Mouse (Mus musculus) gonadal fat pad, adult 2 months (tissue): ENCODE results near the gene Mb21d2. TPM values are rescaled to one million over a fixed set of nuclear protein-coding genes. Genes with fewer than 3 reads are reported as not detected.

Source experiments
- DNase-seq: peaks from one replicate; pipeline ENCODE4 v3.0.0-alpha.2; 2012; ENCODE audit warnings: low read depth
- polyA plus RNA-seq: library from polyadenylated mRNA; depleted of rRNA; stranded (reverse); fragments of >200 nt; gene quantifications from 2 replicates; pipeline ENCODE4 v1.2.3, GENCODE M21; 2012

The Mb21d2 gene
- polyA plus RNA-seq, 1 experiment, result 12.2 TPM

DNA sequence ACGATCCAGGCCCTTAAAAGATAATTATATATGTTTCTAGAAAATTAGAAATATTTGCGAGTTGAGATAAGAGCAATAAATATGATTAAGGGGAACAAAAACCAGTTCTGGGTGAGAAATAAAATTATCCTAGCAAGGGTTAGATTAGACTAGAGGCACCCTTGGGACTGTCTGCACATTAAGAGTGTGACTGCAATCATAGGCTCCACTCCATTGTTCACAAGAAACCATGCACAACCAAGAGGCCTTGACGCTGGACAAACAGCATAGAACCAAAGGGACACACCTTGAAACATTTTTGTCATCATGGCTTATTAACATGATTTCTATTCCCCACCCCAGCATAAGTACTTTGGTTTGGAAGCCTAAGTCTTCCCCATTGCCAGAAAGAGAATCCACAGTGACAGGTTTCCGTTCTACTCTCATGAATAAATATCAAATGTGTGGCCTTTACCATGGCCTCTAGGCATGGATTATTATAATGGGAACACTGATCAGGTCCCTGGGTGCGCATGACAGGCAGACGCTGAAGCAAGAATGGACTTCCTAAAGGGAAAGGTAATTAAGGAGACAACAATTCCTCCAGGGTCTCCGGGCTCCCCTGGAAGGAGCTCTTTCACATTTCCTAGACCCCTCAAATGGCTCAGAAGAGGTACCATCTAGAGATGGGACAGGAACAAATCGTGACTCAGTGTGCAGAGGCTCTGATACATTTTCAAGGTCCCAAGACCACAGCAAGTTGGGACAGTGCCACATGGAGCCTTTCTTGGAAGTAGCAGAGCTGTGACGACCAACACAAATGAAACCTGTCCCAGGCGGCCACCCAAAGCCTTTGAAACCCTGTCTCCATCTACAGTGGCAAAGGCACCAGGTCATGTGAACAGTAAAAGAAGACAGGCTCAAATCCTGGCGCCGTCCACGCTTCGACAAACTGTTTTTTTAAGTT, 26.6 kb downstream of the Mb21d2 start:
- DNase-seq, result no peak

DNA sequence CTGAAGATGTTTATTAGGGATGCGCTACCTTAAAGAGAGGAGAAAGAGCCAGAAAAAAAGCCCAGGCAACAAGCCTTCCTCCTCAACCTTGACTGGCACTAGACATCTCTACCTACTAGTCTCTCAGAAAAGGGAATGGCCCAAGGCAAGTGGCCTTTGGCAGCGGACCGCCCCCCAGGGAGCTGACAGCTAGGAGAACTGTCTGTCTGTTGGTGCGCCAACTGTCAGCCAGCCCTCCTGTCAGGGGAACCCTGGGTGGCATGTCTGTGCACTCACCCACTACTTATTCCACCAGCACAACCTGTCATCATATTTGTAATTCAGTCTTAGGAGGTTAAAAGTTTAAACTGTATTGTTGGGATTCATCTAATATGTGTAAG, 30.3 kb downstream of the Mb21d2 start:
- no peak for DNase-seq

DNA sequence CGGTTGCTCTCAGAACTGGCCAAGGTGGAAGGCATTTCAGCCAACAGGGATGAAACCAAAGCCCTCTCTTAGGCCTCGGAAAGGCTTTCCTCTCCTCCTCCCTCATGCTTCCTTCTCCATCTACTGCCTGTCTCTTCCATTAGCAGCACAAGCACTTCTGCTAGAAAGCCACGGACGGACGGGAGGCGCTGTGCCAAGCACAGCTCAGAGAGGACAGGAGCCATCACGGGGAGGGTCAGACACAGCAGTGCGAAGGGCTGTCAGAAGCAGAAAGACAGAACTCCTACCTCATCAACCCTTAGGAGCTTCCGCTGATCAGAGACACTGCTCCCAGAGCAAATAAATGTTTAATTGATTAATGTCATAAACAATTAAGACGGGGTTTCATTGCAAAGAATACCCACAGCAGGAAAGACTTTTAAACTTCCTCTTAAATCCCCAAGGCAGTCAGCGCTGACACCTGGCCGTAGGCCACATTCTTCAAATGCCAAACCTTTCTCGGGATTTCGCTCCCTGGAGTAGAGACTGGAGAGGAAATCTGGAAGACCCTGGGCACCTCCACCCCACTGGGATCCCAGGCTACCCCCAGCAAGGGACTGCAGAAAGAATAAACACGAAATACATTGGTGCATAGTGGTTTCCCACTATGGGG, 30.8 kb downstream of the Mb21d2 start:
- no peak for DNase-seq

DNA sequence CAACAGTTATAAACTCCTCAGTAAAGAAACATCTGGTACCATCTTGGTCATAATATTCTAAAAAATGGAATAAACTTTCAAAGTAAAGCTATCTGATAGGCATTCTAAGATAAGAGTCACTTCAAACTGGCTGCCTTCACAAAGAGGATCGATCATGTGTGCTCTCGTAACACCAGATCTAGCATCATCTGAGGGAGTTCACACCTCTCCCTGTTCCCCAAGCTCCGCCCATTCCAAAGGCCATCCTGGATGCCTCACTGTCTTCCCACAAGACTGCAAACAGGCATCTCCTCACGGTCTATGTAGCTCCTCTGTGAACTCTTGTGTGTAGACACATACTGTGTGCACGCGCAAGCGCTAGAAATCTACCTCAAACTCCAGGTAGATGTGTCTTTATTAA, 32.9 kb downstream of the Mb21d2 start:
- DNase-seq, result no peak

DNA sequence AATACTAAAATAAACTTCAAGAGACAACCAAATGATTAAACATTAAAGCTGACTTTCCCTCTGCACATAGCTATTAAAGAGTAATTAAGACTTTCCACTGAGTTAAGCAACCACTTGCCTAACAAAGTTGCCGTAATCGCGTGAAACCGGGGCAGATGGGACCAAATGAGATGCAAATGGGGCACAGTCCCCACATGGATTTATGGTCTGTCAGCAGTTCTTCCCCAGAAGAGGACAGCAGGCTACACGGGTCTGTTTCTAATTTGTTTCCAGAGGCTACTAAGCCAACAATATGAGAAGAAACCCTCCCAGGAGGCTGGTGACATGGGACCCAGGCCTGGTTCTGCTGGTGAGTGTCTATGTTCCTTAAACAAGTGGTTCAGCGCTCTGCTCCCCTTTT, 34.6 kb downstream of the Mb21d2 start:
- no peak for DNase-seq

DNA sequence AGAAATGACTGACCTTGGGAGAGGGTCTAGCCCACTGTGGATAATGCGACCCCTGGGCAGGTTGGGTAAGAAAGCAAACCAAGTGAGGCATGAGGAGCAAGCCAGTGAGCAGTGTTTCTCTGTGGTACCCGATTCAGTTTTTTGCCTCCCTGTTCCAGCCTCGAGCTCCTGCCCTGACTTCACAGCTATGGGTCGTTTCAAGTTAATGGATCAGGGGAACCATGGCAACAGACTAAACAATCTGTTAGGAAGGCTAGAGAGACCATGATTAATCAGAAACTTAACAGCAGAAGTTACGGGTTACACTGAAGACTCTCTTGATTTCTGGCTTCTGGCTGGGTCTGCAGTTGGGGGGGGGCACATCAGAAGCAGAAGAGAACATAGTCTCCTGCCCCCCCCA, 36.2 kb downstream of the Mb21d2 start:
- DNase-seq, result no peak

DNA sequence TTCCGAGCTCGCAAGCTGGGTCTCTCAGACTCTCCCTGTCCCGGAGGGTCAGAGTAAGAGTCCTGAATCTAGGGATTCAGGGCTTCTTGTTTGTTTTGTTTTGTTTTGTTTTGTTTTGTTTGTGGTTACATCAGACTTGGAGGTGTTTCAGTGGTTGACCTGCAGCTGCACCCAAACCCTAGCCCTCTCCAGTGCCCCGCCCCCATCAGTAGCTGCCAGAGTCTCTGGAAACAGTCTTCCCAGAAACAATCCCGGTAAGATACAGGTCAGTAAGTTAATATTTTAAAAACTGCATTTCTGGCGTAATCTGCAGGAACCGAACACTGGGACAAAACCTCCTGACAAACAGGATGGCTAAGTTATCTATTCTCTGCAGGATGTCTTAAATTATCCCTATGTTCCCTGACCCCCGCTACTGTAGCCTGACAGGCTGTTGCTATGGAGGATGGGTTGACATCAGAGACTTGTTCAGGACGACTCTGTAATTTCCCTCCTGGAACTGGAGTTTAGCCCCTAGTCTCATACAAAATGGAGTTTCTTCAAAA, 43.2 kb downstream of the Mb21d2 start:
- no peak for DNase-seq

DNA sequence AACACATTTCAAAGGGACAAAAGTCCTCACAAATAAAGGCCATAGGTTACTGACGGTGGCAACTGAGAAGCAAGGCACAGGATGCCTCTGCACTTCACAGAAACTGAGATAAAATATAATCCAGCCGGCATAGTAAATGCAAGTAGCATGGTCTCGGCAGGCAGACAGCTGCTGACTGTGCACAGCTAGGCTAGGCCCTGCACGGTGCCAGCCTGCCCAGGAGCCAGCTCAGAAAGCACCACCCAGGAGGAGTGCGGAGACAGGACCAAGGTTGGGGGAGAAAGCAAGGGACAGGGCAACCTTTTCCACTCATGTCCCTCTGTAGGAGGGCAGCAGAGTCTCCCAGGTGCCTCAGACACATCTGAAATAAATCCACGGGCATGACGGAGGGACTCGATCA, 44.0 kb downstream of the Mb21d2 start:
- no peak for DNase-seq

DNA sequence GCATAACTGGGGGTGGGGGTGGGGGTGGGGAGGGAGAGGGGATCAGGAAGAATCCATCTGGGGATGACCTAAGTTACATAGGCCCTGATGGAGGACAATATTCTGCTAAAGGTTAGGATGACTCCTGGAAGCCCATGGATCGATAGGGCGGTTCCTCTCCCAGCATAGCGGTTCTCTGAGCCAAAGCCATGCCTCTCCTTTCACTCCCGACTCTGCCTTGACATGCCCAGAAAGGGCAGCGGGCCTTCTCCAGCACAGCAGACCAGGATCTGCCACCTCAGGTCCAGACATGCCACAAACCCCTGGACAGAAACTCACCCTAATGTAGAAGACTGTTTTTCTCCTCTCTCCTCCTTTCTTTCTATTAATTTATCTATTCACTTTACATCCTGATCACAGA, 44.8 kb downstream of the Mb21d2 start:
- DNase-seq, result no peak

DNA sequence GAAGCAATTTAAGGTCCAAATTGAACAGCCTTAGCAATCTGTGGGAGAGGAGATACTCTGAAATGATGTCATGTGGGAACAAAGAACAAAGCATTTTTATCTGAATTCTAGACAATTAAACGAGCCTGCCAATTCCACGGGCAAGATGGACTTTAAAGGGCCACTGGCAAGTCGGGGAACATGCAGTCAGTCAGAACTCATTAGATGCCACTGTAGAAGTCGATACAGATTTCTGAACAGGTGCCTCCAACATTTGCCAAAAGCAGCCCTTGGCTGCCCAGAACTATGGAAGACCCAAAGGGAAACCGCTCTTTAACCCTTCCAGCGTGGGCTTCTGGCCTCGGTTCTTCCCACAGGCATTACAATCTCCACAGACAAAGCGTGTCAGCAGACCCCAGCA, 45.8 kb downstream of the Mb21d2 start:
- DNase-seq, result no peak

DNA sequence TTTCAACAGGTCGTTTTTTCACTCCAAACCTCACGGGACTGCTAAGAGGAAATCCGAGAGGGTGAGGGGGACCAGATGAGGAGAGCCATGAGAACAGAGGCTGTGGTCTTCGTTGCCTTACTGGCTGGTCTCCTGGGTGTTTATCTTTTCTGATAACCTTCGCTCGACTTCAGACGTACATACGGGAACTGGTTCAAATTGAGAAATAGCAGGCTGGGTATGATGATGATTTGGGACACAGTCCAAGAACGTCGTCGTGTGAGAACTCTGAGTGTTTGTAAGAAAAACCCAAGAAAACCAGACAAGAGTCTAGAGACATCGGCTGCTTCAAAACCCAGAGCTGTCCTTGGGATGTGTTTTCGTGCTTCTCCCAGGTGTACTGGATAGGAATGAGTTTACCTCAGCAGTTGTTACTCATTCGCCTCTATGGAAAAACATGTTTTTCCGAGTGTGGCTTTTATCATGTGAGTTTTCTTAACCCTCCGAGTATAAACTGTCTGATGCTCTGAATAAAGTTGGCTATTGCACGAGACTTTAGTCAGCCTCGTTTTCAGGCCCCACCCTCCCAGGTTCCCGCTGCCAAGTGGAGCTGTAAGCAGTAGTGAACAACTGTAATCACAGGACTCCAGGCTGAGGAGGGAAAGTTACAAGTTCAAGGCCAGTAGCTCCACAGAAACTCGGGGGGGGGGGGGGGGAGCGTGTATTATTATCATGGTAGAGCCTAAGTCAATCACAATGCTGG, 46.6 kb downstream of the Mb21d2 start:
- DNase-seq, result no peak

DNA sequence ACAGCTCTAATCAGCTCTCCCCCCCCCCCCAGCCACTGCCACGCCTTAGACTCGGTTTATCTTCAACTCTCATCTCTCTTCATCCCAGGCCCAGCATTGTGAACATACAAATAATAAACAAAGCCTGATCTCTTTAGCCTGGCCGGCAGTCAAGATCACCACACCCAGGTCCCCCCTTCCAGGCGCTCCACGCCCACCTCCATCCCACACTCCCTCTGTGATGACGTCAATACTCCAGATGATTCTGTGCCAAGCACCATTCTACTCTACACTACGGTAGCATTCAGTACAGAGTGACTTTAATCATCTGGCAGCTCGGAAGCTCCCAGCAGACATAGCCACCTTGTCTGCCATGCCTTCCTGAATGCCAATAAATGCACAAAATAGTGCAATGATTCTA, 47.7 kb downstream of the Mb21d2 start:
- no peak for DNase-seq

DNA sequence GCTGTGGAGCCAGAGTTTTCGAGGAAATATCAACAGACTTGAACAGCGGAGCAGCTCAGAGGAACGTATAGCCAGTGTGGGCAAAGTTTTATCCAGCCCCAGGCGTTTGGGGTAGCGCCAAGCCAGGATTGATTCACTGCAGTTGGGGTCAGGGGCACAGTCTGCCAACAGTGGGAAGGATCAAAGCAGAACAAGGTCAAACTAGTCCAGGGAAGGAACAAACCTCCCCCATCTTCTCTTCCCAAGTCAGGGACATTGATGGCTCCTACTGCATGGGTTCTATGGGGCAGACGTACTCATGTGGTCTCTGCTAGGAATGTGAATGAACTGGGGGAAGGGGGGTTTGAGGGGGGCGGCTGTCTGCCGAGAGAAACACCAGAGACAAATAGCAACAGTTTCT, 48.7 kb downstream of the Mb21d2 start:
- no peak for DNase-seq

DNA sequence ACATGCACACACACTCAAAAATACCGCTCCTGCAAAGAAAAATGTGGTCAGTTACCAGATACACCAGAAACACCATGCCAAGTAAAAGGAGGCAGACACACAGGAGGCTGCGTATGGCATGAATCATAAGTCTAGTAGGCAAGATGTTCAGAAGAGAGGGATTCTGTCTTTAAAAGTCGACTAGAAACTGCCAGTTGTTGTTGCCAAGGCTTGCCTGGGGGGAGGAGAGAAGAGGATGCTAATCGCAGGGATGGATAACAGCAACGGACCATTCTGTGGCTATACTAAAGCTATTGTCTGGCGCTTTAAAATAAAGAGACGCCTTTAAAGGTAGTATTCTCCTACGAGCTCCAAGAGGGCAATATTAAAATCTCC, 49.2 kb downstream of the Mb21d2 start:
- no peak for DNase-seq

DNA sequence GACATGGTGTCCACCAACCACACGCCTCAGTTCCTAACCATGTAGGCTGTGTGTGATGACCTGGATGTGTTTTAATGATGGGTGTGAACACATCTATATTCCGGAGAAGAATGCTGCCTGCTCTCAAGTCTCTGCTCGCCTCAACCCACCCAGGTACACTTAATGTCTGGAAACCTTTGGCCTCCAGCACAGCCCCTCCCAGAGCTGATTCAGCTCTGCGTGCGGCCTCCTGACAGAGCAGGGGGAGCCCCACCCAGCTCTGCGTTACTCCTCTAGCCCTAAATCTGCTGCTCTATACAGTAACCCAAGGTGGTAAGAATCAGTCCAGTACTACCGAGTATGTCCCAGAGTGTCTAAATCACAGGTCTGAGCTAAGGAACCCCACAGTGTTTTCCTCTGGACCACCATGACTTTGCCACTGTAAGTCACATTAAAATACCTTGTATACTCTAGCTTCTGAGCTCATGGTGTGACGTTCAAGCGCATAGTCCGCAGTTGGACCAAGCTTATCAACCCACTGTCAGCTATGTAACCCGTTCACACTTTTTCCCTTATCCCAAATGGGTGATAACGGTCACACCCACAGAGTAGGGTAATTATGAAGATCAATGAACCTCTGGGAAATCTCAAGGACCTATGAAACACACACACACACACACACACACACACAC, 49.7 kb downstream of the Mb21d2 start:
- DNase-seq, result no peak

DNA sequence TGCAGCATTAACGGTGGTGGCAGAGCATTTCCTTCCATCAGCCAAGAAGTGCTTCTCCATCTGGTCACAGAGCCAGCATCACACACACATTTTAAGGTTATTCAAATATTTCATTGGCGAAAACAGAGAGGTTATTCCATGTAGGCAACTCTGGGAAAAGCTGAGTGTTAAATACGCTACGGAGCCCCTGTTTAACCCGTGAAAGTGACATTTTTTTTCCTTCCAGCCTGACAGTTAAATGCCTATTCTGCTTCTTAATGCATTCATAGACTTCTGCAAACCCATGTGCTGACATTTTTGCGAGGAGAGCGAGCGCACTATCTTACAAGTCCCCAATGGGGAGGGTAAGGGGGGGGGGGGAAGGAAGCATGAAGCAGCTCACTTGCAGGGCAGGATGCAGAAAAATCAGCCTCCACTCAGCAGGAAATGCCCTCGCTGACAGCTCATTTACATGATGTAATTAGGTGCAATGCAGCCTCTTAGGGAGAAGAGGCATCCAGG, 52.3 kb downstream of the Mb21d2 start:
- DNase-seq, result no peak

DNA sequence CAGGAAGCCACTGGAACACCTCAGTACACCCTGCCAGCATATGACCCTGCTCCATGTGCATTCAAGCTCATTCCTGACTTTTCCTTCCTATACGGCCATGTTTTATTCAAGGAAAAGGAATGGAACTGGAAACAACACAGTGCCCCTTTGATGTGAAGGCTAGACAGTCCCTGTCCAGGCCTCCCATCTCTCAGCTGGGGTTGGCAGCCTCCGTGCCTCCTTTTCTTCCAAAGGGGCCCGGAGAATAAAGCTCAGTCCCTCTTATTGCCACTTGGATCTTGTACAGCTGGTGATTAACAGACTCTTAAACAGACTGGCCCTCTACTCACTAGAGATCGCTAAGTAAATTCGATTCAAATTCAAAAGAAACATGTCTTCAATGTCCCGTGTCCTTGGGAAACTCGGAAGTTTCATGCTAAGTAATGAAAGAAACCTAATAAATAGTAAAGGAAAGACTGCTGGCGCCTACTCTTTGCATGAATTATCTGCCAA, 56.0 kb downstream of the Mb21d2 start:
- DNase-seq, result no peak

DNA sequence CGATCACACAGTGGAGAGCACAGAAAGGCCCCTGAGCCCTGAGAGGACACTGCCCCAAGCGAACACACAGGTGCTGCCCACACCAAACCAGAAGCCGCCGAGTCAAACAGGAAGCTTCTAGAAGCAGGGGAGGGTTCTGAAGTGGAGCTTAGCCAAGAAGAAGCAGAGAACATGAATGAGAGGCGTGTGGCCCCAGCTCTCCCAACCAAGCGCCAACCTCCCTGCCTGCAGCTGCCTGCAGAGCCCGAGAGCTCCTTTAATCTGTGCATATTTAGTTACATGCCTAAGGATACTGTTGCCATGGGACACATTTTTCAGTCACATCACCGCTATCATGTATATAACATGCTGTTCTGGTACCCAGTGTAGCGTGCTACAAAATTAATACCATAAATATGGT, 58.6 kb downstream of the Mb21d2 start:
- no peak for DNase-seq

DNA sequence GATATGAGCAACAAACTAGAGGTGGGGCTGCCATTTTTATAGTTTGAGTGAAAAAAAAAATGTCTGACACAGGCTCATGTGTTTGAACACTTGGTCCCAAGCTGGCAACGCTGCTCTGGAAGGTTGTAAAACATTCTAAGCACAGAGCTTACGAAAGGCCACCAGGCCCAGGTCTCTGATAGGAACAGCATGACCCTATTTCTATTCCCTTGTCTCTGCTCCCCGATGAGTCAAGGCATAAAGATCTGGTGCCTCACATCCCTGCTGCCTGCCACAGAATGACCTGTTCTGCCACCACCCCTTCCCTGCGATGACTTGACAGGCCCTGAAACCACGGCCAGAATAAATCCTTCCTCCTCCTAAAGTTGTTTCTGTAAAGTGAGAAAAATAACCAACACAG, 59.0 kb downstream of the Mb21d2 start:
- no peak for DNase-seq

DNA sequence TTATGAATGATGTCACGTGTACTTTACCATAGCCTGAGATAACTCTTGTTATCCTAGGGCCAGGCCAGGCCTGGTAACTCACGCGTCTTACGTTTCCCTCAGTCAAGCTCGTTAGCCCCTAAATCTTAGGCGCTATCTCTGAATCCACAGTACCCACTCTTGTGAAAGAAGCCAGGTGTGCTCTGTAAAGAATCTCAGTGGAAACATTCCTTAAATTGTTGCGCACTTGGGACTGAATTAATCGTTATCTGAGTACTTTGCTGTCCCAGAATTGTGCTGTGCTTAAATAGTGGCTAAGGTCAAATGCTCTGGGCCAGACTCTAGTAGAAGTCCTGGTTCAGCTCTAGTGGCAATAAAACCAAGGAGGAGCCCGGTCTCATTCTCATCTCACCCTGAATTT, 60.6 kb downstream of the Mb21d2 start:
- no peak for DNase-seq

DNA sequence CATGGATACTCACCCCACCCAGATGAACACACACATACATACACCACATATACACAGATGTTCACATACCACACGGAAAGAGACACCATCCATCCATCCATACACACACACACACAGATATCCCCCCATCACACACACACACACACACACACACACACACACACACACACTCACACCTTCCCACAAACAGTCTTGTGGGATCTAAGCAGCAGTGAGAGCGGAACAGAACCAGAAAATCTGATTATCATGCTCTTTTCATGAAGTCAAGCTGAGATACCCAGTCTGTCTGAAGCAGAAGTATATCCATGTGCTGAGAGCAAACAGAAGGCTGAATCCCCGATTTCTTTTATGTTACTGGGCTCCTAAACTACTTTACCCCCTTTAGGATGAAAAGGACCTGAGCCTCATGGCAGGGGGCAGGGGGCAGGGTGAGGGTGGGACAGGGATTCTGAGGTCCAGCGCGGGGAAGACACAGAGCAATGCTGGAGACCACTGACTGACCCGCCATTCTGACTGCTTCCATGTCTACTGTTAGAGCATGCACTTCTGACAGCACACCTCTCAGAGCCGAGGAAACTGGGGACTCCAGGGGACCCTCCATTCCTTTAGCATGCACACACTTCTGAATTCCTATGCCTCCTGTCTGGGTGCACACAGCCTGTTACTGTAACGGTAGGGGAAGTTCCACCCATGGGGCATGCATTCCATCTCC, 62.7 kb downstream of the Mb21d2 start:
- no peak for DNase-seq
